Mouse (Mus musculus): Measurements from ENCODE around the gene Cd200. TPM values are rescaled to one million over a fixed set of nuclear protein-coding genes. Genes with fewer than 3 reads are reported as not detected.

Cd200 gene
- polyA plus RNA-seq, 1 experiment from 2014 or later = 8.2 TPM

- H3K27ac ChIP-seq = no peak overlapping the region
- no peak overlapping the region for H3K4me3 ChIP-seq (ENCODE audit: inconsistent target)
- no peaks in the 10 kb centered on the region for H3K36me3 ChIP-seq (ENCODE audit: inconsistent target)
- 92% methylated on average over 2 of the region's 2 CpGs for WGBS (ENCODE audit: missing documents)
- H3K79me2 ChIP-seq (ENCODE audit: inconsistent target) = no peaks in the 10 kb centered on the region
Measured at GRCm38 (mm10) chr16:45334376-45334765, 74.5 kb downstream of the Cd200 start.

GRCm38 (mm10) chr16:45333678-45334375, 75.0 kb downstream of the Cd200 start:
- 96% methylated on average over 8 of the region's 8 CpGs for WGBS (ENCODE audit: missing documents)
- Histone ChIP-seq H3K4me3 (ENCODE audit: inconsistent target) (no peak overlapping the region), H3K36me3 (ENCODE audit: inconsistent target) (no peaks in the 10 kb centered on the region), H3K79me2 (ENCODE audit: inconsistent target) (no peaks in the 10 kb centered on the region), H3K27ac (no peak overlapping the region)

- Histone ChIP-seq H3K4me3 (ENCODE audit: inconsistent target) (no peak overlapping the region), H3K36me3 (ENCODE audit: inconsistent target) (no peaks in the 10 kb centered on the region), H3K27ac (no peak overlapping the region), H3K79me2 (ENCODE audit: inconsistent target) (no peaks in the 10 kb centered on the region)
- WGBS (ENCODE audit: missing documents) = 91% methylated on average over 8 of the region's 8 CpGs
Measured at GRCm38 (mm10) chr16:45332591-45332990, 76.3 kb downstream of the Cd200 start.

Other genes with a start within 250 kb of the Cd200 start
- gene Btla, start 184.7 kb downstream of the Cd200 start, polyA plus RNA-seq (2018) = 0.07 to 0.55 TPM (median 0.12 TPM) in 3 replicates
- not detected in 3 replicates for gene Gm609, start 83.9 kb upstream of the Cd200 start, polyA plus RNA-seq (2018)
- not detected in 3 replicates for gene Gm17783, start 123.0 kb upstream of the Cd200 start, polyA plus RNA-seq (2018)
- not detected in 3 replicates for gene Slc9c1, start 126.3 kb upstream of the Cd200 start, polyA plus RNA-seq (2018)
- gene Gcsam, start 201.3 kb upstream of the Cd200 start, polyA plus RNA-seq (2018) = 0.19 TPM in 1 of 3 replicates, not detected in the others
- not detected in 3 replicates for gene BC016579, start 245.0 kb upstream of the Cd200 start, polyA plus RNA-seq (2018)

Data from macrophage (primary cell).